Mouse (Mus musculus) G1E-ER4 (cell line): ENCODE data around the gene Lca5. TPM values are rescaled to one million over a fixed set of nuclear protein-coding genes. Genes with fewer than 3 reads are reported as not detected.

Experiments used
- GATA1 ChIP-seq: IDR thresholded peaks from one replicate; pipeline ENCODE4 v1.8.0; 2012; ENCODE audit warnings: low read length, inconsistent platforms
- polyA plus RNA-seq: library from polyadenylated mRNA; stranded (reverse); fragments of >175 nt; gene quantifications from 2 replicates; pipeline ENCODE4 v1.2.3, GENCODE M21; 2012

Gene Lca5
- polyA plus RNA-seq = 0.99 and 1.5 TPM in 2 replicates

- no peak for TF ChIP-seq GATA1
Observed at GRCm38 (mm10) chr9:83440392-83441357, at the start of gene Lca5. Gene Lca5, minus strand, starts transcription at chr9:83441127.

GRCm38 (mm10) chr9:83488491-83489210, 47.7 kb upstream of the Lca5 start:
- TF ChIP-seq GATA1 = no peak

- no peak for TF ChIP-seq GATA1
Observed at GRCm38 (mm10) chr9:83487771-83488470, 47.0 kb upstream of the Lca5 start.

- no peak for TF ChIP-seq GATA1
Observed at GRCm38 (mm10) chr9:83485966-83486365, 45.0 kb upstream of the Lca5 start.

- no peak for TF ChIP-seq GATA1
Observed at GRCm38 (mm10) chr9:83485357-83485756, 44.4 kb upstream of the Lca5 start.

GRCm38 (mm10) chr9:83483419-83483818, 42.5 kb upstream of the Lca5 start:
- TF ChIP-seq GATA1 = no peak

GRCm38 (mm10) chr9:83482176-83482949, 41.4 kb upstream of the Lca5 start:
- TF ChIP-seq GATA1 = no peak

- no peak for TF ChIP-seq GATA1
Observed at GRCm38 (mm10) chr9:83469871-83470270, 28.9 kb upstream of the Lca5 start.

GRCm38 (mm10) chr9:83447771-83448170, 6.8 kb upstream of the Lca5 start:
- no peak for TF ChIP-seq GATA1

GRCm38 (mm10) chr9:83447176-83447575, 6.2 kb upstream of the Lca5 start:
- TF ChIP-seq GATA1 = no peak

GRCm38 (mm10) chr9:83437621-83438020, 3.3 kb downstream of the Lca5 start:
- TF ChIP-seq GATA1 = no peak

- no peak for TF ChIP-seq GATA1
Observed at GRCm38 (mm10) chr9:83434489-83434888, 6.4 kb downstream of the Lca5 start.

GRCm38 (mm10) chr9:83433661-83434060, 7.3 kb downstream of the Lca5 start:
- TF ChIP-seq GATA1 = no peak

- no peak for TF ChIP-seq GATA1
Observed at GRCm38 (mm10) chr9:83427926-83428325, 13.0 kb downstream of the Lca5 start.

GRCm38 (mm10) chr9:83418965-83419364, 22.0 kb downstream of the Lca5 start:
- no peak for TF ChIP-seq GATA1

- no peak for TF ChIP-seq GATA1
Observed at GRCm38 (mm10) chr9:83413046-83413445, 27.9 kb downstream of the Lca5 start.
